Mouse (Mus musculus): ENCODE measurements around the gene Sept3.

Gene Sept3

DNA sequence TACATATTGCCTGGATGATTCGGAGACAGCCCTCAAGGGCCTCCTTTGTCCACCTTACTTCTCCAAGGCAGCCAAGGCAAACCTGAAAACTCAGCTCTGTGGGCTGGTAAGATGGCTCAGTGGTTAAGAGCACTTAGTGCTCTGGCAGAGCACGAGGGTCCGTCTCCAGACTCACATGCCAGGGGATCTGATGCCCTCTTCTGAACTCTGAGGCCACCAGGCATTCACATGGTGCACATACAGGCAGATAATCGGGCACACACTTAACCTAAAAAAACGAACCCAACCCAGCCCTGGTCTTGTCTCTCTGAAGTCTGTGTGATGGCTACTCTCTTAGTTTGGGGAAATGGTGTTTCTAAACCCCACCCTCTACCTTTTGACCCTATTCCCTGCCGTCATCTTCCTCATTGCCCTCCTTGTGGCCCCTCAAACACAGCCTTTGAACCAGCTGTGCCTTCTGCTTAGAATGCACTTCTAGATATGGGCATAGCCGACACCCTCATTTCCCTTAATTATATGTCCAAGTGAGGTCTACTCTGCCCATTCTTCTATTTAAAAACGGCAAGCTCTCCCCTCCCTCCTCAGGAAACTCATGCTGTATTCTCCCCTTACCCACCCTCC lies 65.1 kb downstream of the Sept3 start:
- no peak for DNase-seq (ENCODE audit: low read depth in 2 of 2, low spot score in 2 of 2)

DNA sequence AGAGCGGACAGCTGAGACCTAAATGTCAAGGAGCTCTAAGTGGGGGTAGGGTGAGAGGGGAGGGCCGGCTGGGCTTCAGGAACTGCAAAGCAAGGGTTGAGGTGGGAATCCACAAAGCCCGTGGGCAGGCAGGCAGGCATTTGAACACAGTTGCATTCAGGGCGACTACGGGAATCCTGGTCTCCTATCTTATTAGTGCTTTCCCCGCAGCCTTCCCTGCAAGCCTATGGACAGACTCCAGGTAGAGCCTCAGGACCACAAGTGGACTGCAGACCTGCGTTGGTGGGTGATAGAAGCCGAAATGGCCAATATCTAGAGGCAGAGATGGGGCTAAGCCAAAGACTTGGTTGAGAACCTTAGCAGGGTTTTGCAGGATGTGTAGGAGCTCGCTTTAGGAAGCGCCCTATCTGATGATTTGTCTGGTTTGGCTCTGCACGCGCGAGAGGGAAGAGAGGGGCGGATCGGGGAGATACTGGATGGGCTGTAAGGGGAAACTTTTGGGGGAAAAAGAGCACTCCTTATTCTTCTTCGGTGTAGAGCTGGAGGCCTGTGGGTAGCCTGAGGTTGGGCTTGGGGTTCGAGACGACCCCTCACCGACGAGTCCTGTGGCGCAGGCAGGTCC lies 65.8 kb downstream of the Sept3 start:
- DNase-seq (ENCODE audit: low read depth in 2 of 2, low spot score in 2 of 2) = no peak

DNA sequence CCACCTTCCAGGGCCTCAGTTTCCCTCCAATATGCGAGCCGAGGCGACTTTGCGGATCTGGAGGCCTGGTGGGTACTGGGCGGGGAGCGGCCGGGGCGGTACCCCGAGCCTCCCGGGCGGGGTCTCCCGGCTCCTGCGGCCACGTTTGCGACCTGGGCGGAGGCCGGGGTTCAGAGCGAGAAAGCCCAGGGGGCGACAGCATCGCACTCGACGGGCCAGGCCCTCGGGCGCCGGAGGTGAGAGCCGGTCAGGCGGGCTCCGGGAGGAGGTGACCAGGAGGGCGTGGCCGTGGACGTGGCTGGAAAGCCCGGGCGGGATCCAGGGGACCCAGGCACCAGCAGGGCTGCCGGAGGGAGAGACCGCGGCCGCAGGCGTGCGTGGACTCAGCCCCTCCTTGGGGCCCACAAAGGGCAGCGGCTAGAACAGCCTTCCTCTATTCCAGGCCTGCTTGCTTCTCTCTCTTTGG lies 66.4 kb downstream of the Sept3 start:
- DNase-seq (ENCODE audit: low read depth in 2 of 2, low spot score in 2 of 2) = no peak

GRCm38 (mm10) chr15:82341675-82342542 lies 67.2 kb downstream of the Sept3 start:
- no peak for DNase-seq (ENCODE audit: low read depth in 2 of 2, low spot score in 2 of 2)

DNA sequence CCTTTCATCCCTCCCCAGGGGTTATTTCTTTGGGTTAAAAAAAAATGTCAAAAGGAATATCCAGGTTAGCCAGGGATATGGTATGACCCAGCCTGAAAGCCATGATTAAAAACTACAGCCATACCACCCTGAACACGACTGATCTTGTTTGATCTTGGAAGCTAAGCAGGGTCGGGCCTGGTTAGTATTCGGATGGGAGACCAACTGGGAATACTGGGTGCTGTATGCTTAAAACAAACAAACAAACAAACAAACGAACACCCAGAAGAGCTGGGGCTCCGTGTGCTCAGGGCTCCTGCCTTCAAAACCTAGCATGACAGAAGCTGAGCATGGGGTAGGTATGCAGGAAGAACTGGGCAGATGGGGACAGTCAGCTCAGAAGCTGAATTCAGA lies 67.8 kb downstream of the Sept3 start:
- DNase-seq (ENCODE audit: low read depth in 2 of 2, low spot score in 2 of 2) = no peak

DNA sequence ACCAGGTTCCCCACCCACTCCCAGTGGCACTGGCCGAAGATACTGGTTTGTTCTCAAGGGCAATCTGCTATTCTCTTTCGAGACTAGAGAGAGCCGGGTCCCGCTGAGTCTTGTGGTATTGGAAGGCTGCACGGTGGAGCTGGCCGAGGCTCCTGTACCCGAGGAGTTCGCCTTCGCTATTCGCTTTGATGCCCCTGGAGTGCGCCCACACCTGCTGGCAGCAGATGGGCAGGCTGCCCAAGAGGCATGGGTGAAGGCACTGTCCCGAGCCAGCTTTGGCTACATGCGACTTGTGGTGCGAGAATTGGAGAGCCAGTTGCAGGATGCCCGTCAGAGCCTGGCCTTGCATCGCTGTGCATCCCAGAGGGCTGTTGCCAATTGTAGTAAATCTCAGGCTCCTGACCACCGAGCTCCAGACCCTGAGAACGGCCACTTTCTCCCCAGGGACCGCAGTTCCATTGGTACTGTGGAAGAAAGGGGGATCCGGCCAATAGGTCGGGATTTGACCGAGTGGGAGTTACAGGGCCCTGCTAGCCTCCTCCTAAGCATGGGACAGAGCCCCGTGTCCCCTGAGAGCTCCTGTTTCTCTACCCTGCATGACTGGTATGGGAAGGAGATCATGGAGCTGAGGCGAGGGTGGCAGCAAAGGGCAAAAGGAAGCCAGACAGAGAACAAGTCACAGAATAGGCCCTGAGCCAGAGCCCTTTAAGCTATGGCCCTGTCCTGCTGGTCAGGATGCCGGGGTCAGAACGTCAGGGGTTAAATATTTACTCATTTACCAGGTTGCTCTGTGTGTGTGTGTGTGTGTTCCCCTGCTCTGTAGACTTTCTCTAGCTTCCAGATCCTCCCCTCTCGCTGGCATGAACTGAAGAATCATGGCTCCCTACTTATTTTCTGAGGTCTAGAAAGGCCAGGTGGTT lies 68.9 kb downstream of the Sept3 start:
- no peak for DNase-seq (ENCODE audit: low read depth in 2 of 2, low spot score in 2 of 2)

All from CD8-positive naive resting alpha-beta T cell, adult 2 months (primary cell).